Mouse (Mus musculus) lung, embryonic 14.5 days (tissue): Measurements from ENCODE around the gene Tfcp2. TPM values are rescaled to one million over a fixed set of nuclear protein-coding genes. Genes with fewer than 3 reads are reported as not detected.

Experiments used
- ATAC-seq: fragments of 200-750 bp; cut with Nextera tagmentation; 2 replicates; pipeline ENCODE4 v1.8.0; 2017; ENCODE audit warnings: mild to moderate bottlenecking, moderate TSS enrichment, moderate library complexity; ENCODE audit not compliant: insufficient read depth
- DNase-seq: peaks from one replicate; pipeline ENCODE4 v3.0.0-alpha.2; 2015
- H3K27ac ChIP-seq: fragments of 300-500 bp; sonication (generic); 2 replicates; pipeline ENCODE4 v1.5.1; 2014; ENCODE audit warnings: low read depth, mild to moderate bottlenecking, moderate library complexity
- H3K27me3 ChIP-seq: fragments of 300-500 bp; sonication (generic); 2 replicates; pipeline ENCODE4 v1.6.1; 2014; ENCODE audit warnings: low read length, control low read depth; ENCODE audit not compliant: insufficient read depth
- H3K36me3 ChIP-seq: fragments of 300-500 bp; sonication (generic); 2 replicates; pipeline ENCODE4 v1.6.1; 2014; ENCODE audit warnings: control low read depth; ENCODE audit not compliant: insufficient read depth
- H3K4me1 ChIP-seq: fragments of 300-500 bp; sonication (generic); 2 replicates; pipeline ENCODE4 v1.6.1; 2014; ENCODE audit warnings: antibody characterized with exemption, control low read depth; ENCODE audit not compliant: insufficient read depth
- H3K4me2 ChIP-seq: fragments of 300-500 bp; sonication (generic); 2 replicates; pipeline ENCODE4 v1.6.1; 2014; ENCODE audit warnings: mild to moderate bottlenecking
- H3K4me3 ChIP-seq: fragments of 300-500 bp; sonication (generic); 2 replicates; pipeline ENCODE4 v1.5.1; 2014; ENCODE audit warnings: low read depth, low read length
- H3K9ac ChIP-seq: fragments of 300-500 bp; sonication (generic); 2 replicates; pipeline ENCODE4 v1.6.1; 2014
- H3K9me3 ChIP-seq: fragments of 300-500 bp; sonication (generic); 2 replicates; pipeline ENCODE4 v1.6.1; 2016; ENCODE audit warnings: low read depth, low read length, control low read depth
- CTCF ChIP-seq: IDR thresholded peaks from 2 replicates; pipeline ENCODE4 v1.5.1; 2016; ENCODE audit warnings: antibody characterized with exemption, low read depth
- WGBS: fragments of 180-500 bp; shearing (Covaris S2); extraction: QIAGEN DNeasy Blood & Tissue Kit; methylation state at CpG from one replicate; pipeline ENCODE4 v1.1.7; 2014; 5-methylcytosine and 5-hydroxymethylcytosine counted together
- polyA plus RNA-seq: library from polyadenylated mRNA; unstranded; fragments of >200 nt; fragmentation: Nextera tagmentation; extraction: Ambion mirVana; gene quantifications from 2 replicates; pipeline ENCODE4 v1.2.1, GENCODE M21; 2014

The Tfcp2 gene
- polyA plus RNA-seq, 1 experiment from 2014 or later = 23.0 TPM

GRCm38 (mm10) chr15:100539411-100539810 is 12.4 kb downstream of the Tfcp2 start:
- Histone ChIP-seq H3K4me3 (no peak overlapping the region), H3K9me3 (no peaks in the 10 kb centered on the region), H3K27ac (no peak overlapping the region), H3K9ac (no peak overlapping the region), H3K4me1 (no peaks in the 10 kb centered on the region), H3K36me3 (peaks cover 19% of the 10 kb centered on the region; the same call in 1 of the 2 replicates), H3K27me3 (no peaks in the 10 kb centered on the region), H3K4me2 (no peak overlapping the region)
- ATAC-seq = no peak
- WGBS = 94% methylated on average over 9 of the region's 9 CpGs
- DNase-seq = no peak
- TF ChIP-seq CTCF = no peak

DNA sequence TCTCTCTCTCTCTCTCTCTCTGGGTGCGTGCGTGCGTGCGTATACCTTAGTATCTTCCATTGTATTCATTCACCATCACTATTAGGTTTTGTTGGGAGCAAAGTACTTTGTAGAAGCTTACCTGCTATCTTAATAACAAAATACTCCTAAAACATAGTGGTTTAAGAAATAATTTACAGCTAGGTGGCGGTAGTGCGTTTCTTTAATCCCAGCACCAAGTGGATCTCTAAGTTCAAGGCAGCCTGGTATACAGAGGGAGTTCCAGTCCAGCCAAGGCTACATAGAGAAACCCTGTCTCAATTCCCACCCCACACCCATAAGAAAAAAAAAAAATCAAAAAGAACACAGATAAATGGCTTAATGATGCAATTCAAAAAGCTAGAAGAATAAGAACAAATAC is 13.9 kb downstream of the Tfcp2 start:
- Histone ChIP-seq H3K4me2 (no peak overlapping the region), H3K27ac (no peak overlapping the region), H3K27me3 (no peaks in the 10 kb centered on the region), H3K36me3 (peaks cover 17% of the 10 kb centered on the region; the same call in 1 of the 2 replicates), H3K9ac (no peak overlapping the region), H3K9me3 (no peaks in the 10 kb centered on the region), H3K4me3 (no peak overlapping the region), H3K4me1 (no peaks in the 10 kb centered on the region)
- no peak for ATAC-seq
- DNase-seq = peak; percentile 83
- 83% methylated on average over 6 of the region's 6 CpGs for WGBS
- peak; percentile 54 for TF ChIP-seq CTCF

DNA sequence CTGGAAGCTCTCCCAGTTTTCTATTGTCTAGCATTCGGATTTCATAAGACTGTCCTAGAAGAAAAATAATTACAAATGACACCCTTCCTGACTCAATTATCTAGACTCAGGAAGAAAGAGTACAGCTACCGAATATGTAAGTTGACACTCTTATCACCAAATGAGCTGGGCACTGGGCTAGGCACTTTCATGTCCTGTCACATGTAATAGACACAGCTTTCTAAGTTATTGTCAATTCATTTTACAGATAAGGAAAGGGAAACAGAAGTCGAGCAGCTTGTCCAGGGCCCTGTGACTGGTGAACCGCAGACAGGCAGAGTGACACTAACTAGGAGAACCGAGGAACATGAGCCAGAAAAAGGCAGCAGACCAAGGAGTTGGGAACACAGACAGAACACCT is 23.9 kb downstream of the Tfcp2 start:
- H3K4me3 ChIP-seq = no peak overlapping the region
- no peak overlapping the region for H3K9ac ChIP-seq
- H3K27ac ChIP-seq = no peak overlapping the region
- no peaks in the 10 kb centered on the region for H3K4me1 ChIP-seq
- WGBS = 55% methylated on average over 5 of the region's 5 CpGs
- no peaks in the 10 kb centered on the region for H3K27me3 ChIP-seq
- ATAC-seq (no peak), DNase-seq (no peak)
- TF ChIP-seq CTCF = no peak
- peaks cover 24% of the 10 kb centered on the region for H3K36me3 ChIP-seq
- H3K9me3 ChIP-seq = no peaks in the 10 kb centered on the region
- no peak overlapping the region for H3K4me2 ChIP-seq

GRCm38 (mm10) chr15:100525405-100525804 is 26.4 kb downstream of the Tfcp2 start:
- WGBS = 93% methylated on average over 14 of the region's 14 CpGs
- Histone ChIP-seq H3K9me3 (no peaks in the 10 kb centered on the region), H3K27me3 (no peaks in the 10 kb centered on the region), H3K4me1 (no peaks in the 10 kb centered on the region), H3K36me3 (peaks cover 29% of the 10 kb centered on the region), H3K27ac (no peak overlapping the region), H3K9ac (no peak overlapping the region), H3K4me3 (no peak overlapping the region), H3K4me2 (no peak overlapping the region)
- ATAC-seq (no peak), DNase-seq (no peak)
- no peak for TF ChIP-seq CTCF

DNA sequence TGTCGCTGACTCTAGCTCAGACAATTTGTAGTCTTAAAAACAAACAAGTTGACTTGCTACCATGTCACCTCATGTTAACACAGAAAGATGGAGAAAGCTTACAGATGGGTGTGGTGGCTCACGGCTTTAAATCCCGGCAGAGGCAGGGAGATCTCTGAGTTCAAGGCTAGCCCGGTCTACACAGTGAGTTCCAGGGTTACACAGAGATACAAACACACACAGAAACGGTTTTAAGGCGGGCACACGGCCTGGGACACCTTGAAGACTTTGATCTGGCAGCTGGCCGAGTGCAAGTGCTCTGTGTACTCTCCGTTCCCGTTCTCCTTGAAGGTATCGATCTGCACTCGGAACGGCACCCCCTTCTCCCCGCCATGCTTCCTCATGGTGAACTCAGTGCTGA is 31.5 kb downstream of the Tfcp2 start:
- H3K27ac ChIP-seq = no peak overlapping the region
- no peaks in the 10 kb centered on the region for H3K27me3 ChIP-seq
- 90% methylated on average over 14 of the region's 14 CpGs for WGBS
- no peak for TF ChIP-seq CTCF
- no peak for DNase-seq
- H3K9me3 ChIP-seq = no peaks in the 10 kb centered on the region
- H3K9ac ChIP-seq = no peak overlapping the region
- H3K4me3 ChIP-seq = no peak overlapping the region
- no peak overlapping the region for H3K4me2 ChIP-seq
- no peaks in the 10 kb centered on the region for H3K4me1 ChIP-seq
- H3K36me3 ChIP-seq = peaks cover 54% of the 10 kb centered on the region
- ATAC-seq = no peak

GRCm38 (mm10) chr15:100515121-100515520 is 36.7 kb downstream of the Tfcp2 start:
- WGBS = 82% methylated on average over 2 of the region's 2 CpGs

DNA sequence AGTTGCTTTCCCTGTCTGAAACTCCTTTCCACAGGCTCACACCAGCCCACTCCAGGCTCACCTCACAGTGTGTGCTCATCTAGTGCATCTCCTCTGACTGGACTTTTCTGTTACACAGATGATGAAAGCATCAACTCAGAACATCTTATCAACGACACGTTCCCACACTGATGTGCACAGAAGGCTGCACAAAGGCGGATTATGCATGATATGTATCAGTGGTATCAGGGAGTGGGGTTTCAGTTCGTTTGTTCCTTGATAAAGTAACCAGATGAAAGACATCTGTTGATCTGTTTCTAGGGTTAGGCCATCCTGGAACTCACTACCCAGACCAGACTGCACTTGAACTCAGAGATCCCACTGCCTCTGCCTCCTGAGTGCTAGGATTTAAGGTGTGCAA is 38.4 kb downstream of the Tfcp2 start:
- Histone ChIP-seq H3K27me3 (no peaks in the 10 kb centered on the region), H3K36me3 (peaks cover 72% of the 10 kb centered on the region), H3K9me3 (no peaks in the 10 kb centered on the region), H3K4me1 (no peaks in the 10 kb centered on the region), H3K9ac (no peak overlapping the region), H3K4me2 (no peak overlapping the region), H3K27ac (no peak overlapping the region), H3K4me3 (no peak overlapping the region)
- DNase-seq = no peak
- 71% methylated on average over 4 of the region's 4 CpGs for WGBS
- no peak for TF ChIP-seq CTCF
- ATAC-seq = no peak

More at GRCm38 (mm10) chr15:100515121-100515520, 36.7 kb downstream of the Tfcp2 start:
- Histone ChIP-seq H3K9me3 (no peaks in the 10 kb centered on the region), H3K4me2 (no peak overlapping the region), H3K27me3 (no peaks in the 10 kb centered on the region), H3K4me1 (no peaks in the 10 kb centered on the region), H3K4me3 (no peak overlapping the region), H3K27ac (no peak overlapping the region), H3K9ac (no peak overlapping the region), H3K36me3 (peaks cover 78% of the 10 kb centered on the region)
- ATAC-seq (no peak), DNase-seq (no peak)
- no peak for TF ChIP-seq CTCF

GRCm38 (mm10) chr15:100510072-100510471 is 41.7 kb downstream of the Tfcp2 start:
- H3K9ac ChIP-seq = no peak overlapping the region
- no peaks in the 10 kb centered on the region for H3K27me3 ChIP-seq
- ATAC-seq = no peak
- no peak for TF ChIP-seq CTCF
- 93% methylated on average over 11 of the region's 11 CpGs for whole genome bisulfite sequencing
- no peaks in the 10 kb centered on the region for H3K4me1 ChIP-seq
- H3K4me3 ChIP-seq = no peak overlapping the region
- peaks cover 80% of the 10 kb centered on the region for H3K36me3 ChIP-seq
- no peak overlapping the region for H3K27ac ChIP-seq
- no peak overlapping the region for H3K4me2 ChIP-seq
- no peaks in the 10 kb centered on the region for H3K9me3 ChIP-seq
- no peak for DNase-seq
